Mouse (Mus musculus) induced T-regulatory cell, adult 2 months (primary cell): ENCODE measurements at regions not wholly inside any gene's neighbourhood (a gene's known extent, or its start where the extent isn't known, plus 50 kb on each side); places are given as distances from the start of the nearest gene placed in this dataset.
A peak's percentile ranks its signal among the peaks of the same experiment; 100 is the strongest.

Experiments used
- DNase-seq: peaks from one replicate; pipeline ENCODE4 v3.0.0-alpha.2; 2012; ENCODE audit warnings: low read depth

GRCm38 (mm10) chr1:187413881-187414280 is 194.7 kb upstream of the Esrrg start:
- DNase-seq, result no peak

GRCm38 (mm10) chr1:187418186-187419140 is 190.1 kb upstream of the Esrrg start:
- no peak for DNase-seq

DNA sequence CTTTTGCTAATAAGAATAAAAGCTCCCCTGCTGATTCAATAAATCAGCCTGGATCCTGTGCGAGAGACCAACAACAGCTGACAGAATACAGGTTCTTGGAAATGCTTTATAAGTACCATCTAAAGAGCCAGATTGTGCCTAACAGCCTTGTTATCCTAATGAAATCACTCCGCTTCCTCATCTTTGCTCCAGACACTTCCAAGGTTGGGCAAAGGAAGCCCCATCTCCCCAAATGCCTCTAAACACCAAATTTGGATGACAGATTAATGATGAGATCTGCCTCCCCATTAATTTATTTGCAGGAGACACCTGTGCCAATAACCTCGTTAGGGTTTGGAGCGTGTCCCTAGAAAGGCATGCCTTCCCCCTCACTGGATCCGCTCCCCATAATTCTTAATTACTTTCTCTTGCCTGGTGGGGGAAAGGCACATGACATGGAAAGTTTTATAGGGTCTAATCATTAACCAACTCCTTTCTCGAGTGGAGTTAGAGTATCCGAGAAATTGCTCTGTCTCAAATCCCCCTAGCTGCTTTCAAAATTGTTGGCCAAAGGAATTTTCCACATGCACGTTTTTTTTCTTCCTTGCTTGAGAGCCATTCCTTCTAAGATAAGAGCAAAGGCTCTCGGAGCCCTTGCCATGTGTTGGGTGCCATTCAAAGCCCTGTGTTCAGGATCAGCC is 179.9 kb upstream of the Esrrg start:
- DNase-seq, result no peak

DNA sequence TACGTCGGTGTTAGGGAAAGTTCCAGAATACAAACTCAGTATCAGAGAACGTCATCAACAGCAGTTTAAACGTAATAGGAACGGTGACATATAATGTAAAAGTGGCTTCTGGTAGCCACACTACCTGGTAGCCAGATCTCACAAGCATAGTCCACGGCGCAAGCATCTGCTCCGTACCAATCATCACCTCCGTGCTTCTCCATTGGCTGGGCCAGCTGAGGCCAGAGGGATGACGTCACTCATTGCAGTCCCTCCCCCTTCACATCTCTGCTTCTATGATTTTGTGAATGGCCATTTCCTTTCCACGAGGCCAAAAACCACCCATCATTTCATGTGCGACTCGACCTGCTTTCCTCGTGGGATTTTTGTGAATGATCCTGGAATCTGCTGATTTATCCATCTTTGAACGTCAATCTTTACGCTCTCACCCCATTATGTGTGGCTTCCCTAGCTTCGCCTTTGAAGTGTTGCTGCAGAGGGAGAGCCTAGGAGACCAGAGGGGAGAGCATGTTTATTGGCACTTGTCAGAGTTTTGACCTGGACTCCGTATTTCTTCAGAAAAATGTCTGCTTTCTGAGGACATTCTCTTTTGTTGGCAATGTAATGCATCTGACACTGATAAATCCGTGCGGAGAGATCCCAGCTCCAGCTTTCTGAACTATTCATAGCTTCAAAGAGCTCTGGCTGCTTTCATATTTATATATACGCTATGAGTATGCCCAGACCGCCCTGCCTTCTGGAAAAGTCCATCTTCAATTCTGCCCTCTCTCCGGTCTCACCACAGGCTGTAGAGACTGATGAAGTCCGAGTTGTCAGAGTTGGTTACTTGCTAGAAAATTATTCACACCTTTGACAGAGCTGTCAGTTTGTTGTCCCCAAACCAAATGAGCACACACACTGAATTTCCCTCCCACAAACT is 174.6 kb upstream of the Esrrg start:
- DNase-seq, result no peak

GRCm38 (mm10) chr1:187439170-187439914 is 169.2 kb upstream of the Esrrg start:
- no peak for DNase-seq

- DNase-seq, result no peak
Observed at GRCm38 (mm10) chr1:187441668-187442193, 166.9 kb upstream of the Esrrg start.

GRCm38 (mm10) chr1:187446511-187446910 is 162.1 kb upstream of the Esrrg start:
- DNase-seq, result no peak

- DNase-seq, result no peak
Observed at GRCm38 (mm10) chr1:187448173-187448572, 160.4 kb upstream of the Esrrg start.

DNA sequence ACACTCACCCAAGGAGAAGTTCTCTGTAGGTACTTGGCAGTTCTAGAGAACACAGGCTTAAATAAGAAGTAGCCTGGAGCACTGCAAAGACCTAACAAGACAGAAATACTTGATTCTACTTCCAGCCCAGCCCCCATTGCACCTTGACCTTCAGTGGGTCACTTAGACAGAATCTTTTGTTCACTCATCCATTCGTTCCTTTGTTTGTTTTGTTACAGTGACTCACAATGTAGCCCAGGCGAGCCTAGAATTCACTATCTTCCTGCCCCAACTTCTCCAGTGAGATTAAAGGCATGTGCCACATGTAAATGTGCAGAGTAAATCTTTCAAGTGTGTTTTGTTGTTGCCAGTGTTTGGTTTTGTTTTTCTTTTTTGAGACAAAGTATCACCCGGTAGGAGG is 158.5 kb upstream of the Esrrg start:
- no peak for DNase-seq

- DNase-seq, result peak; percentile 2
Observed at GRCm38 (mm10) chr1:187452189-187452588, 156.4 kb upstream of the Esrrg start.

DNA sequence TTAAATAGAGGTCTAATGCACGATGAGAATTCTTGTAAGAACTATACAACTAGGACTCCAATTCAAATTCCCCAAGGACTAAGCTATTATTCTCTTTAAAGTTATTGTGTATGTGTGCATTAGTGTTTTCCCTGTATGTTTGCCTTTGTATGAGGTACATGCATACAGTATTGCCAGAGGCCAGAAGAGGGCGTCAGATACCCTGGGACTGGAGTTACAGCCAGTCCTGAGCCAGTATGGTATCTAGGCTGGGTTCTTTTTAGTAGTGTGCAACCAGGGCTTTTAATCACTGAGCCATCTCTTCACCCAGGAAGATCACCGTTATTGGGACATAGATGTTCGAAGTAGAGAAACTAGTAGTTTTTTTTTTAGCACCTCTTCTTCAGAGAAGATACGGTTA is 154.2 kb upstream of the Esrrg start:
- DNase-seq, result no peak

- no peak for DNase-seq
Observed at GRCm38 (mm10) chr1:187484821-187485220, 123.8 kb upstream of the Esrrg start.

DNA sequence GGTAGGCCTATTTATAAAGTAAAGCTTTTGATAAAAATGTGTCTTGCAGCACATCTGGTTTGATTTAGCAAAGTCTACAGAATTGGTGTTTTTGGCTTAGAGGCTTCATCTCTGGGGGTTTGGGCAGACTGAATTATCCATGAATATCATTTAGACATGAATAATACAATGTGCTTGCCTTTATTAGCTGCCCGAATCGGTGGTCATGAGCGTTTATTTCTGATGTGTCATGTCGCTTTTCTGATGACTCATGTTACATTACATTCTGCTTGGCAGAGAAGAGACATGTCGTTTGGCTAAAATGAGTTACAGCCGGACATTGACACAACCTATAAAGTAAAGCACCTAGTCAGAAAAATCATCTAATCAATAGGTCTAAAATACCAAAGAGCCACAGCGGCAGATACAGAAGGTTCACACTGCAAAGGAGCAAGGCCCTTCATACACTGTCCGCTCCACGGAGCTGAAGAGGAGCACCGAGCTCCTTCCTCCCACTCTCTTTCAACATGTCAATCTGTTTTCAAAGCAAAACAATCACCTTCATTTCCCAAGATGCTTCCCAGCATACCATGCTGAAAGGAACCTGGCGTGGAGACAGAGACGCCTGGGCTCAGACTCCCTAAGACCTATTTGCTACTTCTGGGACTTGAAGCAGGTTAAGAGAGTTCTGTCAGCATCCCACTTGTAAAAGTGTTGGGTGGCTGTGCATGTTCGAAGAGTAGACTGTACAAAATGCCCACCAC is 120.5 kb upstream of the Esrrg start:
- no peak for DNase-seq

- no peak for DNase-seq
Observed at GRCm38 (mm10) chr1:187489452-187489851, 119.1 kb upstream of the Esrrg start.

DNA sequence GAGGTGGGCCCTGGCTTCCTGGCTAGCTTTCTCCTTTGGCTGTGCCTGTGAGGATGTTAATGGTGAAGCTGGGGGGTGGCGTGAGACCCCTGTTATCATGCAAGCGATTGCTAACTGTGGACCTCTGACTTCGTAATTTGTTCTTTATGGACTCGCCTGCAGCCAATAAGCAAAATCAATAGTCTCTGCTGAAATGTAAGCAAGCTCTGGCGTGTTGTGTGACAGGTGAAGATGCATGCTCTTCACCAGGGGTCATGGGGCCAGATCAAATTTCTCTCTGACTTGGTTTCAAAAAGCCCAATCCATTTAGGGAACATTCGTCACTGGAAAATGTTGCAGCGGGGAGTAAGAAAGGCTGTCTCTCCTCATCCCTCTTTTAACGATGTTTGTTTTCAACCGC is 103.2 kb upstream of the Esrrg start:
- no peak for DNase-seq

GRCm38 (mm10) chr1:187507217-187507616 is 101.4 kb upstream of the Esrrg start:
- no peak for DNase-seq

DNA sequence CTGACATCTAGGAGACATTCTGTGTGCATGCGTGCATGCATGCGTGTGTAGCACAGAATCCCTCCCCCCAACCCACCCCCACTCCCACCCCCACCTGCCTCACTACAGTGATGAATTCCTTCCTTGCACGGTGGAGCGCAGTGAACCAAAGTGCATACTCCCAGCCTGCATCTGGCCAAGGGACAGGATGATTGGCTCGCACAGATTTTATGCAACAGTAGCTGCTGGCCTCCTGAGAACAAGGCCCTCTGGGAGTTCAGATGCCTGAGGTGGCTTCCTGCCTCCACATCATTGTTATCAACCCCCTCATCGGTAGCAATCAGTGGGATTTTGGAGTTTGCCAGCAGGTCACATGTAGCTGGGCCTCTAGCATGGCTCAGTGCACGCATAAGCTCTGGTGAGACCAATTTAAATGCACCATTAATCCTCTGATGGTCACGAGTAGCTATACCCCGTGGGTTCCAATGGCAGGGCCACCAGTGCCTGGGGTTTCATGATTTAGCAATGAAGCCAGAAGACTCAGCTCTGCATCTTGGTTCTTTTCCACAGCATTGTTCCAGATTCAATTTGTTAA is 77.2 kb upstream of the Esrrg start:
- DNase-seq, result no peak

DNA sequence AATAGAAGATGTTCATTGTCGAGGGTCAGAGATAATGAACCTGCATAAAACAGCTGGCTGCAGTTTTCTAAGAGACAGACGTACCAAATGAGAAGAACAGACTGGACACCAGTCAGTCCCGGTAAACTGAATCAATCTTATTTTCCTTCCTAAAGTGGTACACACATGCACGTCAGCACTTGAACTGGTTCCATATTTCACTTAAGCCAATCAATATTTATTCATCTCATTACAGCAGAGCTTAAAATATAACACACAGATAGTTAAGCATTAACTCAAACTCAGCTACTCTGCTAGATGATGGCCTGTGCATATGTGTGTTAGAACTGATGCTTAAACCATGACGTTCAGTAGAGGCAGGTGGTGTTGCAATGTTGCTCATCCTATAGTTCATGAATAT is 72.3 kb upstream of the Esrrg start:
- no peak for DNase-seq

DNA sequence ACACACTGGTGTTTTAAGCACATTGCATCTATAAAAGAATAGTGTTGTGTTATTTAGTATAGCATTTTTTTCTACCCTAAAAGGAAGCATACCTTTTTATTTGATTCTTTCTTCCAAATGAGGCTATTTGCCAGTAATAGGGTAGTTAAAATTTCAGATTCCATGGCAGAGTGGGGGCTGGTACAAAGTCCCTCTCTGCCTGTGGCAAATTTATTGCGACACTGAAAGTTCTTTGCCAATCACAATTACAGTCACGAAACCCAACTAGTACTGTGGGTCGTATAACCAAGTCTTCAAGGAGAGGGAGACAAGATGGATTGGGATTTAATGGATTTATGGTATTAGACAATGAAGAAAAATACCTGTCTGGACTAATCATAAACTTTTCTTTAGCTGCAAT is 51.9 kb upstream of the Esrrg start:
- DNase-seq, result no peak
